Comparison of ENCODE assay signal across 8 mouse cellular contexts in genomic region chr6:30302156-30302555, GRCm38 (mm10). TPM values are rescaled to one million over a fixed set of nuclear protein-coding genes. Genes with fewer than 3 reads are reported as not detected.
A peak's percentile ranks its signal among the peaks of the same experiment; 100 is the strongest.
DNase-seq lines count a peak whose midpoint lies in the region; ATAC-seq and TF ChIP-seq lines count a peak whose summit lies in the region.

No protein-coding gene starts in this region.

- H3K4me3 ChIP-seq in kidney, embryonic 15.5 days (replicated peaks): peak overlapping the region; percentile 79
- H3K4me3 ChIP-seq in cortical plate, adult 2 months (ENCODE audit: insufficient read depth, low read length): peak overlapping the region; percentile 49; the same call in 1 of the 2 replicates
- peak overlapping the region; percentile 57 for H3K4me3 ChIP-seq in hindbrain, embryonic 15.5 days
- peak overlapping the region; percentile 82 for H3K4me3 ChIP-seq in midbrain, embryonic 16.5 days (ENCODE audit: low read depth, low read length)

- 5% methylated on average over 4 of the region's 4 CpGs for WGBS in kidney, embryonic 15.5 days
- 5% methylated on average over 4 of the region's 4 CpGs for WGBS in hindbrain, embryonic 15.5 days
- 5% methylated on average over 4 of the region's 4 CpGs for WGBS in midbrain, embryonic 16.5 days

- no peaks in the 10 kb centered on the region for H3K27me3 ChIP-seq in kidney, embryonic 15.5 days
- no peaks in the 10 kb centered on the region for H3K27me3 ChIP-seq in hindbrain, embryonic 15.5 days
- H3K27me3 ChIP-seq in midbrain, embryonic 16.5 days (ENCODE audit: control insufficient read depth, insufficient read depth, low read depth, low read length): no peaks in the 10 kb centered on the region

- ATAC-seq in kidney, embryonic 15.5 days (replicated peaks; ENCODE audit: low FRiP score): no peak
- no peak for ATAC-seq in hindbrain, embryonic 15.5 days (ENCODE audit: low FRiP score, low read depth)
- no peak for ATAC-seq in midbrain, embryonic 16.5 days

- H3K27ac ChIP-seq in kidney, embryonic 15.5 days: peak overlapping the region; percentile 98
- no peak overlapping the region for H3K27ac ChIP-seq in cortical plate, adult 2 months (ENCODE audit: insufficient read depth, low read length)
- H3K27ac ChIP-seq in hindbrain, embryonic 15.5 days (replicated peaks): peak overlapping the region; percentile 82
- H3K27ac ChIP-seq in midbrain, embryonic 16.5 days (ENCODE audit: low read length): peak overlapping the region; percentile 77

- peaks cover 49% of the 10 kb centered on the region for H3K4me1 ChIP-seq in kidney, embryonic 15.5 days
- peaks cover 3% of the 10 kb centered on the region; the same call in 1 of the 2 replicates for H3K4me1 ChIP-seq in cortical plate, adult 2 months (ENCODE audit: control insufficient read depth, insufficient read depth, low read length)
- H3K4me1 ChIP-seq in hindbrain, embryonic 15.5 days (replicated peaks): peaks cover 37% of the 10 kb centered on the region
- peaks cover 34% of the 10 kb centered on the region for H3K4me1 ChIP-seq in midbrain, embryonic 16.5 days (ENCODE audit: control insufficient read depth, insufficient read depth, low read length)

- no peaks in the 10 kb centered on the region for H3K9me3 ChIP-seq in kidney, embryonic 15.5 days (replicated peaks)
- H3K9me3 ChIP-seq in hindbrain, embryonic 15.5 days: no peaks in the 10 kb centered on the region
- H3K9me3 ChIP-seq in midbrain, embryonic 16.5 days (replicated peaks; ENCODE audit: control insufficient read depth, low read length, poor library complexity, severe bottlenecking): no peaks in the 10 kb centered on the region

- H3K36me3 ChIP-seq in kidney, embryonic 15.5 days: peaks cover 14% of the 10 kb centered on the region
- H3K36me3 ChIP-seq in hindbrain, embryonic 15.5 days: peaks cover 11% of the 10 kb centered on the region
- 0 out of 2 replicates have a peak, but pooled peaks cover 4% of the 10 kb centered on the region for H3K36me3 ChIP-seq in midbrain, embryonic 16.5 days (ENCODE audit: control insufficient read depth, insufficient read depth, low read length)

- peak overlapping the region; percentile 43 for H3K9ac ChIP-seq in kidney, embryonic 15.5 days
- peak overlapping the region; percentile 68 for H3K9ac ChIP-seq in hindbrain, embryonic 15.5 days
- H3K9ac ChIP-seq in midbrain, embryonic 16.5 days (ENCODE audit: low read depth, low read length): peak overlapping the region; percentile 67

- TF ChIP-seq POLR2A in cortical plate, adult 2 months (IDR thresholded peaks at IDR 0.05; ENCODE audit: extremely low read depth, insufficient read depth, low read length): no peak

- no peak for DNase-seq in kidney, postnatal 4 days
- DNase-seq in ovary, adult 18-20 months (ENCODE audit: low spot score): no peak
- no peak for DNase-seq in cerebellum, adult 8-10 months
- no peak for DNase-seq in lung, postnatal 36 days

- H3K4me2 ChIP-seq in kidney, embryonic 15.5 days: peak overlapping the region; percentile 68
- H3K4me2 ChIP-seq in hindbrain, embryonic 15.5 days: peak overlapping the region; percentile 94
- peak overlapping the region; percentile 88 for H3K4me2 ChIP-seq in midbrain, embryonic 16.5 days (ENCODE audit: low read length)

- no peak for TF ChIP-seq CTCF in cortical plate, adult 2 months (IDR thresholded peaks at IDR 0.05; ENCODE audit: extremely low read depth, insufficient read depth, low read length)

RNA-seq across cellular contexts. Expression of gene Ube2h, which starts 2.2 kb away (rescaled TPM):
- 50.6 and 50.9 TPM in 2 replicates for polyA plus RNA-seq in kidney, embryonic 15.5 days (2015; fragmentation: Nextera tagmentation; extraction: Ambion mirVana)
- 71.3 and 72.4 TPM in 2 replicates for polyA plus RNA-seq in cortical plate, adult 2 months (2012; rRNA removed)
- polyA plus RNA-seq in hindbrain, embryonic 15.5 days (2015; fragmentation: Nextera tagmentation; extraction: Ambion mirVana): 57.1 and 59.5 TPM in 2 replicates
- 56.7 and 57.0 TPM in 2 replicates for polyA plus RNA-seq in midbrain, embryonic 16.5 days (2015; fragmentation: Nextera tagmentation; extraction: Ambion mirVana)
